Comparison of ENCODE assay signal across 19 mouse cellular contexts in genomic region chr6:99342416-99342815, GRCm38 (mm10).
"Had no signal": no experiment of that assay in that cellular context is flagged by ENCODE, and none has a peak within 500 bp of the region (broad histone marks: within the 10 kb centered on the region; RNA-seq: fewer than 3 reads in every experiment).

No protein-coding gene starts in this region.

- H3K4me2 ChIP-seq: kidney, embryonic 15.5 days; limb, embryonic 12.5 days; liver, embryonic 13.5 days; lung, embryonic 15.5 days; midbrain, embryonic 13.5 days; neural tube, embryonic 15.5 days had no signal

- H3K9me3 ChIP-seq: kidney, embryonic 15.5 days; limb, embryonic 12.5 days; liver, embryonic 13.5 days; lung, embryonic 15.5 days; midbrain, embryonic 13.5 days; neural tube, embryonic 15.5 days had no signal

- H3K27ac ChIP-seq: kidney, embryonic 15.5 days; limb, embryonic 12.5 days; liver, embryonic 13.5 days; lung, embryonic 15.5 days; macrophage; midbrain, embryonic 13.5 days; neural tube, embryonic 15.5 days; stomach, postnatal 0 days had no signal

- DNase-seq: kidney, adult 2 months; kidney, postnatal 25 days; layer of hippocampus, adult 9-11 months; layer of hippocampus, postnatal 36 days; liver; liver, embryonic 13.5 days; liver, postnatal 0 days; lung, postnatal 14 days; right cerebral cortex, postnatal 4 days; spleen, adult 18-20 months; thymus, postnatal 4 days had no signal

- H3K36me3 ChIP-seq: kidney, embryonic 15.5 days; limb, embryonic 12.5 days; liver, embryonic 13.5 days; lung, embryonic 15.5 days; midbrain, embryonic 13.5 days; neural tube, embryonic 15.5 days had no signal

- H3K27me3 ChIP-seq: kidney, embryonic 15.5 days; liver, embryonic 13.5 days; lung, embryonic 15.5 days; midbrain, embryonic 13.5 days; neural tube, embryonic 15.5 days had no signal

- H3K9ac ChIP-seq: kidney, embryonic 15.5 days; limb, embryonic 12.5 days; liver, embryonic 13.5 days; liver, postnatal 0 days; lung, embryonic 15.5 days; midbrain, embryonic 13.5 days; neural tube, embryonic 15.5 days had no signal

- H3K4me3 ChIP-seq: kidney, embryonic 15.5 days; limb, embryonic 12.5 days; liver, embryonic 13.5 days; lung, embryonic 15.5 days; midbrain, embryonic 13.5 days; myocyte; neural tube, embryonic 15.5 days had no signal

- ATAC-seq: liver, postnatal 0 days; midbrain, embryonic 13.5 days had no signal
